Mouse (Mus musculus) fibroblast of lung, adult 2 months (primary cell): ENCODE data around the gene Ttll5.

ENCODE experiments used
- DNase-seq: peaks from one replicate; pipeline ENCODE4 v3.0.0-alpha.2; 2011; ENCODE audit warnings: low read depth

Ttll5 gene

GRCm38 (mm10) chr12:85928513-85928912, 104.1 kb downstream of the Ttll5 start:
- no peak for DNase-seq

GRCm38 (mm10) chr12:85929711-85930110, 105.3 kb downstream of the Ttll5 start:
- no peak for DNase-seq

- no peak for DNase-seq
Measured at GRCm38 (mm10) chr12:85930713-85931112, 106.3 kb downstream of the Ttll5 start.

GRCm38 (mm10) chr12:85933241-85933640, 108.8 kb downstream of the Ttll5 start:
- no peak for DNase-seq

- DNase-seq: no peak
Measured at GRCm38 (mm10) chr12:85937384-85937783, 112.9 kb downstream of the Ttll5 start.

GRCm38 (mm10) chr12:85943456-85943855, 119.0 kb downstream of the Ttll5 start:
- no peak for DNase-seq

GRCm38 (mm10) chr12:85944419-85944818, 120.0 kb downstream of the Ttll5 start:
- DNase-seq: no peak

- no peak for DNase-seq
Measured at GRCm38 (mm10) chr12:85947161-85947560, 122.7 kb downstream of the Ttll5 start.

GRCm38 (mm10) chr12:85949667-85950066, 125.2 kb downstream of the Ttll5 start:
- DNase-seq: no peak

- no peak for DNase-seq
Measured at GRCm38 (mm10) chr12:85950371-85950770, 125.9 kb downstream of the Ttll5 start.

GRCm38 (mm10) chr12:85951036-85951435, 126.6 kb downstream of the Ttll5 start:
- DNase-seq: no peak

GRCm38 (mm10) chr12:85951822-85952221, 127.4 kb downstream of the Ttll5 start:
- no peak for DNase-seq

- DNase-seq: no peak
Measured at GRCm38 (mm10) chr12:85952349-85952748, 127.9 kb downstream of the Ttll5 start.

- DNase-seq: no peak
Measured at GRCm38 (mm10) chr12:85954167-85954566, 129.7 kb downstream of the Ttll5 start.

GRCm38 (mm10) chr12:85955062-85955461, 130.6 kb downstream of the Ttll5 start:
- DNase-seq: no peak

- no peak for DNase-seq
Measured at GRCm38 (mm10) chr12:85955690-85956089, 131.2 kb downstream of the Ttll5 start.

- DNase-seq: peak; percentile 75
Measured at GRCm38 (mm10) chr12:85956251-85956650, 131.8 kb downstream of the Ttll5 start.

GRCm38 (mm10) chr12:85958460-85958859, 134.0 kb downstream of the Ttll5 start:
- no peak for DNase-seq

- DNase-seq: peak; percentile 94
Measured at GRCm38 (mm10) chr12:85959822-85960501, 135.5 kb downstream of the Ttll5 start.

GRCm38 (mm10) chr12:85960699-85961098, 136.2 kb downstream of the Ttll5 start:
- peak; percentile 59 for DNase-seq

GRCm38 (mm10) chr12:85963160-85963559, 138.7 kb downstream of the Ttll5 start:
- DNase-seq: no peak

GRCm38 (mm10) chr12:85963699-85964098, 139.2 kb downstream of the Ttll5 start:
- DNase-seq: no peak

- DNase-seq: no peak
Measured at GRCm38 (mm10) chr12:85964436-85964835, 140.0 kb downstream of the Ttll5 start.

GRCm38 (mm10) chr12:85967812-85968211, 143.4 kb downstream of the Ttll5 start:
- no peak for DNase-seq
